Mouse (Mus musculus) liver, embryonic 16.5 days (tissue): ENCODE data around the gene Acp1. TPM values are rescaled to one million over a fixed set of nuclear protein-coding genes. Genes with fewer than 3 reads are reported as not detected.

Experiments used
- ATAC-seq: fragments of 200-750 bp; cut with Nextera tagmentation; 2 replicates; pipeline ENCODE4 v1.8.0; 2017; ENCODE audit warnings: low read depth, mild to moderate bottlenecking, moderate number of reproducible peaks, moderate library complexity
- H3K27ac ChIP-seq: fragments of 300-500 bp; sonication (generic); 2 replicates; pipeline ENCODE4 v1.5.1; 2014; ENCODE audit warnings: mild to moderate bottlenecking, low read length
- H3K27me3 ChIP-seq: fragments of 300-500 bp; sonication (generic); 2 replicates; pipeline ENCODE4 v1.6.1; 2014; ENCODE audit warnings: low read depth, low read length, mixed read lengths; ENCODE audit not compliant: control insufficient read depth, insufficient read depth
- H3K36me3 ChIP-seq: fragments of 300-500 bp; sonication (generic); 2 replicates; pipeline ENCODE4 v1.6.1; 2014; ENCODE audit warnings: mild to moderate bottlenecking; ENCODE audit not compliant: control insufficient read depth, insufficient read depth
- H3K4me1 ChIP-seq: fragments of 300-500 bp; sonication (generic); 2 replicates; pipeline ENCODE4 v1.6.1; 2014; ENCODE audit warnings: low read depth, low read length, mixed read lengths; ENCODE audit not compliant: control insufficient read depth
- H3K4me2 ChIP-seq: fragments of 300-500 bp; sonication (generic); 2 replicates; pipeline ENCODE4 v1.6.1; 2014; ENCODE audit warnings: low read depth, low read length, mixed read lengths
- H3K4me3 ChIP-seq: fragments of 300-500 bp; sonication (generic); 2 replicates; pipeline ENCODE4 v1.5.1; 2014; ENCODE audit warnings: low read depth, mild to moderate bottlenecking, low read length
- H3K9ac ChIP-seq: fragments of 300-500 bp; sonication (generic); 2 replicates; pipeline ENCODE4 v1.6.1; 2014; ENCODE audit warnings: low read depth, low read length
- H3K9me3 ChIP-seq: fragments of 300-500 bp; sonication (generic); replicated peaks from 2 replicates; pipeline ENCODE4 v1.6.1; 2016; ENCODE audit warnings: low read length; ENCODE audit not compliant: control insufficient read depth
- WGBS: fragments of 180-500 bp; shearing (Covaris S2); extraction: QIAGEN DNeasy Blood & Tissue Kit; methylation state at CpG from one replicate; pipeline ENCODE4 v1.1.7; 2014; ENCODE audit not compliant: insufficient replicate concordance; 5-methylcytosine and 5-hydroxymethylcytosine counted together
- polyA plus RNA-seq: library from polyadenylated mRNA; unstranded; fragments of >200 nt; fragmentation: Nextera tagmentation; extraction: Ambion mirVana; gene quantifications from 2 replicates; pipeline ENCODE4 v1.2.1, GENCODE M21; 2015

The Acp1 gene
- polyA plus RNA-seq, 1 experiment from 2014 or later: 235 TPM

GRCm38 (mm10) chr12:30850902-30851301 lies 60.5 kb downstream of the Acp1 start:
- H3K4me3 ChIP-seq: no peak overlapping the region
- H3K27ac ChIP-seq: no peak overlapping the region
- ATAC-seq: no peak
- H3K4me1 ChIP-seq: no peaks in the 10 kb centered on the region
- WGBS: 53% methylated on average over 2 of the region's 2 CpGs
- H3K27me3 ChIP-seq: no peaks in the 10 kb centered on the region
- H3K36me3 ChIP-seq: no peaks in the 10 kb centered on the region
- no peaks in the 10 kb centered on the region for H3K9me3 ChIP-seq
- H3K4me2 ChIP-seq: no peak overlapping the region
- H3K9ac ChIP-seq: no peak overlapping the region

- no peak overlapping the region for H3K4me3 ChIP-seq
- WGBS: 59% methylated on average over 1 of the region's 1 CpGs
- no peaks in the 10 kb centered on the region for H3K4me1 ChIP-seq
- H3K27ac ChIP-seq: no peak overlapping the region
- no peak for ATAC-seq
- H3K9ac ChIP-seq: no peak overlapping the region
- H3K36me3 ChIP-seq: no peaks in the 10 kb centered on the region
- no peaks in the 10 kb centered on the region for H3K27me3 ChIP-seq
- H3K9me3 ChIP-seq: no peaks in the 10 kb centered on the region
- no peak overlapping the region for H3K4me2 ChIP-seq
These were observed 62.9 kb downstream of the Acp1 start for GRCm38 (mm10) chr12:30848521-30848920.

Other genes starting within 250 kb of the Acp1 start
- not detected in 2 replicates for gene Alkal2, start 27.3 kb downstream of the Acp1 start, polyA plus RNA-seq
- 39.7 and 41.2 TPM in 2 replicates for gene Sh3yl1, start 79 bp upstream of the Acp1 start, polyA plus RNA-seq
- 3.0 and 3.4 TPM in 2 replicates for gene Fam110c, start 162.3 kb upstream of the Acp1 start, polyA plus RNA-seq